Mouse (Mus musculus): ENCODE measurements around the gene Sele.

The Sele gene

GRCm38 (mm10) chr1:164072001-164072400 is 24.0 kb downstream of the Sele start:
- no peak for DNase-seq (ENCODE audit: low read depth, low spot score)

DNA sequence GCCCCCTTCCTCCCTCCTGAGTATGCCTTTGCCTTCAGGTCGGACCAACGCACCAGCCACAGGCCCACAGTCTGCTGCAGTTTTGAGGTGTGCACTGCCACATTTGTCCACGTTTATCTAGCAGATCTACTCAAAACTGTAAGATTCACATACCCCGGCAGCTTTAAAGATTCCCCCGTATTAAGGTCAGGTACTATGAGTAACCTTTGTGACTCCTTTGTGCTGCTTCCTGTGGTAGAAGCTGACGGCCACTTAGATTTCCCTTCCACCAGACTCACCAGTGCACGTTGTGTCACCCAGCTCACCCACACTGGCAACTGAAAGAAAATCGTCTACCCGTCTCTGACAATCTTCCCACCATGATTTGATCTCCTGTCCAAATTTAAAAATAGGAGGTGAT is 25.1 kb downstream of the Sele start:
- DNase-seq (ENCODE audit: low read depth, low spot score) = no peak

GRCm38 (mm10) chr1:164073803-164074202 is 25.8 kb downstream of the Sele start:
- DNase-seq (ENCODE audit: low read depth, low spot score) = no peak

DNA sequence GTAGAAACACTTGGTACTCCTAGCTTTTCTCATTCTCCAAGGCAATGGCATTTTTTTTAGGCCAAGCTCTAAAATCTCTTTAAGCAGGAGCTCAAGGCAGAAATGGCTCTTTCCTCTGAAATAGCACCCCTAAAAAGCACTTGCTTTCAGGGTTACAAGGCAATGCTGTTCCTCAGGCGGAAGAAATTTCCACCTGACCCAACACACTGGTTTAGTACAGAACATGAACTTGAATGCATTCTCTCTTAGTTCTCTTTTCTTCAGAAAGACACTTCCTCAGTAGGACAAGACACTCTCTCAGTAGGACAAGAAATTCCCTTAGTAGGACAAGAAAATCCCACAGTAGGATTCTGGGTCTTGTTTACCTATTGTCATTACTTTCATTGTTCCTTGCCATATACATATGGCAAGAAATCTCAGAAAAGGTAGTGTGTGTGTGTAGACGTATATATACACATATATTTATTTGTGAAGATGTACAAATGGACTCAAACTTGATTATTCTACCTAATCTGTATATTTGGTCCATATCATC is 26.6 kb downstream of the Sele start:
- DNase-seq (ENCODE audit: low read depth, low spot score) = no peak

DNA sequence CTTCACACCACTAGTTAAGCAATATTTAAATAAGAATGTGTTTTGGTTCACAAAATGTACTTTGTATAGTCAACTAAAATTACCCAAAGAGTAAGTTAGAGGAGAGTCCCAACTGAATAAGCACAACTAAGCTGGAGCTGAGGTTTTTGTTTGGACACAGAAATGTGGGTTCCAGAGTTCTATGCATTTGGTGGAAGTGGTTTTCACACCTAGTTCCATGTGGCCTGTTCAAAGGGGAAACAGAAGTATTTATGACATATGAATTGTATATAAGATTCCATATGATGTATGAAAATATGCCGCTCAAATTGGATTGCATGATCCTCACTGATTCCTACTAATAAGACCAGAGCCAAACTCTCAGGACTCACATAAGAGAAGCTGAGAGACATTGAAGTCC is 27.4 kb downstream of the Sele start:
- no peak for DNase-seq (ENCODE audit: low read depth, low spot score)

- DNase-seq (ENCODE audit: low read depth, low spot score) = no peak
These were observed 28.4 kb downstream of the Sele start for GRCm38 (mm10) chr1:164076441-164076840.

DNA sequence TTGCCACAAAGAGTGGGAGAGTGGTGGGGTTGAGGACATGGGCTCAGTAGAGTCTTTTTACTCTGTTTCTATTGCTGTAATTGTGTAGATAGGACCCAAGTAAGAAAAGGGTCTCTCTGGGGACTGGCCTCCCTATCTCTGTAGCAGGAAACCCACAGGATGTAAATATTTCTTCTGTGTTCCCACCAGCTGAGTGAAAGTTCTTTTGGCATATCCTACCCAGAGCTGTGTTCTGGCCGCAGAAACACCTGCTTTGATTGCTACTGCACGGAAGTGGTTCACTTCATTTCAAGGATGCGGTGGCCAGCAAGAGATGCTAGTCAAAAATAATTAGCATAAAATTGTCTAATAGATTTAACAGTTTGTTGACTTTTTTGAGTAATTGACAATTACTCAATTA is 29.0 kb downstream of the Sele start:
- DNase-seq (ENCODE audit: low read depth, low spot score) = no peak

- no peak for DNase-seq (ENCODE audit: low read depth, low spot score)
These were observed 30.3 kb downstream of the Sele start for GRCm38 (mm10) chr1:164078323-164078741.

DNA sequence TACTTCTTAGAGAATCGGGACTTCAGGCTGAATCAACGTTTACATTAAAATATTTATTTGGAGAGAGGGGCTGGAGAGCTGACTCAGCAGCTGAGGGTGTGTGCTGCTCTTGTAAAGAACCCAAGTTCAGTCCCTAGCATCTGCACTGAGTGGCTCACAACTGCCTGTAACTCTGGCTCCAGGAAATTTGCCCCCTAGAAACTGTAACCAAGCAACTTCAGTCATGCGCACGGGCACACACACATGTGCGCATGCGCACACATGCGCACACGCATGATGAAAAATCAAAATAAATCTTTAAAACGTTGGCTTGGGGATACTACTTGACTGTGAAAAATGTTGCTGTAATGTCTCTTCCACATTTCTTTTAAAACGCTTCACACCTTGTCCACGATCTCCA is 31.1 kb downstream of the Sele start:
- no peak for DNase-seq (ENCODE audit: low read depth, low spot score)

- no peak for DNase-seq (ENCODE audit: low read depth, low spot score)
These were observed 35.0 kb downstream of the Sele start for GRCm38 (mm10) chr1:164083046-164083445.

- no peak for DNase-seq (ENCODE audit: low read depth, low spot score)
These were observed 38.8 kb downstream of the Sele start for GRCm38 (mm10) chr1:164086797-164087196.

DNA sequence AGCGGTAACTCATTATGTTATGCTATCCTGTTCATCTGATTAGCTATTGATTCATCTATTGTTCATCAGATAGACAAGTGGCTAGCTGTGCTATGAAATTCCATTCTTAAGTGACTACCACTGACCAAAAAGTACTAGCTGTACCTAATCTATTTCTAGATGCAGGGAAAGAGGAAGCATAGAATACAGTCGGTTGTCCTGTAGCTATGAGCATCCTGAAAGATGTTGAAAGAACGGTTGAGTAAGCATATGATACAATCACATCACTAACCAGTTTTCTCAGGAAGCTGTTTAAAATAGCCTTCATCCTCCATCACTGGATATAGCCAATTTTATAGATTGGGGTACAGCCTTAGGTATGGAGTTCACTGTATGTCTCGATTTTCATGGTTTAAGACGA is 39.8 kb downstream of the Sele start:
- no peak for DNase-seq (ENCODE audit: low read depth, low spot score)

- DNase-seq (ENCODE audit: low read depth, low spot score) = no peak
These were observed 48.7 kb downstream of the Sele start for GRCm38 (mm10) chr1:164096780-164097179.

DNA sequence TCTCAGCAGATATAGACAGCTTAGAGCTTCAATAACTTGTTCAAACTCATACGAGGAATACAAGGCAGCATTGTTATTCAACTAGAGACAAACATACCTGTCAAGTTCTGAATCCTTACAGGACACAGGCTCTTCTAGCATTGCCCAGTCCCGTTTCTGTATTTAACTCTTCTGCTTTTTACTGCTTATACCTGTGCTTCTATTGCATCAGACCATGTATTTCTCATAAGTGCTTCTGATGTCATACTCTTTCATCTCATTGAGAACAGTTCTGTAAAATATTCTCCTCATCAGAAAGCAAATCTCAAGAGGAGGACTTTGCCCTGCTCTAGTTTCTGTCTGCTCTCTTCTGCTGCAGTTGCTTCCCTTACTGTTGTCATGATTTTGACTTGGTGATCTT is 49.9 kb downstream of the Sele start:
- no peak for DNase-seq (ENCODE audit: low read depth, low spot score)

GRCm38 (mm10) chr1:164098372-164098771 is 50.3 kb downstream of the Sele start:
- no peak for DNase-seq (ENCODE audit: low read depth, low spot score)
